Mouse (Mus musculus): ENCODE results near the gene Plcl2. TPM values are rescaled to one million over a fixed set of nuclear protein-coding genes. Genes with fewer than 3 reads are reported as not detected.

The Plcl2 gene
- polyA plus RNA-seq, 1 experiment from 2014 or later = 11.4 TPM

DNA sequence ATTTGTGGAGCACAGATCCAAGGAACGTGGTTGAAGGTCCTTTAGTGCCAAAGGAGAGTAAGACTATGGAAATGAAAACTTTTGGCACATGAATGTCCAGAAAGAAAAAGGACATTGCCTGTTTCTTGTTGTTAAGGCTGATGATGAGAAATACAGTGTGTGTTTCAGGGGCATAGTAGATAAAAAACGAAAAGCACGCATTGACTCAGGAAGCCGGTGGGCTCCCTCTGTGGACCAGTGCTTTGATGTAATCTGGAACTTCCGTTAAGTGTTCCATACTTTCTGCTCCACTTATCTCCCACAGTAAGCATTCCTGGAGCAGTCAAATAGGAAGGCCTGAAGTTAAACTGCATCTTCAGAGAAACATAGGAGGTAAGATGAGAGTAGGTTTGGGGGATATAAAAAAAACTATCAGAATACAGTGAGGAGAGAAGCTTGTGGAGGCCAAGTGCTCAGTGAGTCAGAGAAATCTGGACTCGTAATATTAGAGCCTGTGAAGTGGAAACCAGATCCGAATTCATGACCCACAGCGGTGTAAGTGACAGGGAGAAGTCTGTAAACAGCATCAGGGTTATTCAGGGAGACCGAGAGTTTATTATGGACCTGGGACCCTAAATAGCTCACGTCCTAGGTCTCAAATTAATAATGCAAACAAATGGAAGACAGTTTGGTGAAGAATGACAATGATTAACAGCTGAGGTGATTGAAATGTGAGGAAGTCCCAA lies 3.1 kb upstream of the Plcl2 start:
- ATAC-seq (replicated peaks) = no peak
- Histone ChIP-seq H3K27ac (no peak overlapping the region), H3K9me3 (no peaks in the 10 kb centered on the region), H3K4me2 (no peak overlapping the region), H3K36me3 (replicated peaks) (no peaks in the 10 kb centered on the region), H3K27me3 (replicated peaks) (0 out of 2 replicates have a peak, but pooled peaks cover 3% of the 10 kb centered on the region), H3K4me1 (peaks cover 13% of the 10 kb centered on the region), H3K9ac (no peak overlapping the region), H3K4me3 (no peak overlapping the region)
- 83% methylated on average over 10 of the region's 10 CpGs for WGBS

DNA sequence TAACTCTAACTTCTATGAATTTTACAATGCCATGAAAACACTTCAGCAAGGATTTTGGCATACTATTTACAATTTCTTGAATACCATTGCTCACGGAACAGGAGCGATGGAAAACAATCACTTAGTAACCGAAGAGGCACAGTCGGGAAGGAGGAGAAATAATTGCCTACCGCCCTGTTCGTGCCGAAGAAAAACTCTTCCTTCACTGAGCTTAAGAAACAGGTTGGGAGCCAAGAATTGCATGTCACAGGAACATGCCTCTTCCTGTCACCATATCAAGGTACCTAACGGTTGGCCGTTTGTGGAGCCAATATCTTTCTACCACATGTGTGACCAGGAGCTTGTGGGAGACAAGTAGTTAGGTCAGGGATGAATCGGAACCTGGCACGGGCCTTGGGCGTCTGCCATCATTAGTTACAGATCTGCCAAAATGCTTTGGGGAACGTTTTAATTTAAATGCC lies 2.3 kb upstream of the Plcl2 start:
- Histone ChIP-seq H3K4me3 (no peak overlapping the region), H3K4me2 (no peak overlapping the region), H3K27me3 (replicated peaks) (0 out of 2 replicates have a peak, but pooled peaks cover 3% of the 10 kb centered on the region), H3K9me3 (no peaks in the 10 kb centered on the region), H3K9ac (no peak overlapping the region), H3K27ac (no peak overlapping the region), H3K4me1 (peaks cover 21% of the 10 kb centered on the region), H3K36me3 (replicated peaks) (no peaks in the 10 kb centered on the region)
- 79% methylated on average over 13 of the region's 13 CpGs for WGBS
- no peak for ATAC-seq (replicated peaks)

DNA sequence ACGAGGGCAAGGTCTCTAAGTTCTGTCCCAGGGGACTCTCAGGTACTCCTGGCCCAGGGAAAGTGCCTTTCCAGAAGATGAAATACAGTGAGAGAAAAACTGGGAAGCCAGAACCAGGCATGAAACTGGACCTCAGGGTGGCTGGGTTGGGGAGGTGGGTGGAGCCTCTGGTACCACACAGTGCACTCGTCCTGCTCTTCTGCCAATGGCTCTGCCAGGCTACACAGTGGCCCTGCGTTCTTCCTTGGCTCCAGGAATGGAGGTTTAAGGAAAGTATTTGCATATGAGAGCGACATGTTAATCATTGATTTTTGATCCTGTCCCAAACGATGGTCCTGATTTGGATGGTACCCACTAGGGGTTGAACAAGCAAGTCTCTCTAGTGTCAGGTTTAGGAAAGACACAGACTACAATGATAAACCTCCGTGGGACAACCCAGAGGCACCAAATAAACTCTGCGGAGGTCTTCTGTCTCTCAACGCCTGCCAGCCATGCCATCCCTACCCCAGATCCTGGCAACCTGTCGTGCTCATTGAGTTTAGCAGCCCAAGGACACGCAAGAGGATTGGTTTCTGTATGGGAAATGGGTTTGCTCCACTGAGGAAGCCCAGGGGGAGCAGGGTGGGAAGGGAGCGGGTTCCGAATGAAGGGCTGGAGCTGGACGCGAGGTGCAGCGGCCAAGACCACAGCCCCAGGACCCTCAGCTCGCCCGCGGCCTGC lies 988 bp upstream of the Plcl2 start:
- Histone ChIP-seq H3K4me1 (peaks cover 29% of the 10 kb centered on the region), H3K27me3 (replicated peaks) (0 out of 2 replicates have a peak, but pooled peaks cover 3% of the 10 kb centered on the region), H3K27ac (peak overlapping the region; percentile 93), H3K9me3 (no peaks in the 10 kb centered on the region), H3K9ac (peak overlapping the region; percentile 79), H3K36me3 (replicated peaks) (no peaks in the 10 kb centered on the region), H3K4me3 (peak overlapping the region; percentile 78), H3K4me2 (peak overlapping the region; percentile 58)
- ATAC-seq (replicated peaks) = peak; percentile 21; the same call in 1 of the 2 replicates
- WGBS = 13% methylated on average over 18 of the region's 18 CpGs

DNA sequence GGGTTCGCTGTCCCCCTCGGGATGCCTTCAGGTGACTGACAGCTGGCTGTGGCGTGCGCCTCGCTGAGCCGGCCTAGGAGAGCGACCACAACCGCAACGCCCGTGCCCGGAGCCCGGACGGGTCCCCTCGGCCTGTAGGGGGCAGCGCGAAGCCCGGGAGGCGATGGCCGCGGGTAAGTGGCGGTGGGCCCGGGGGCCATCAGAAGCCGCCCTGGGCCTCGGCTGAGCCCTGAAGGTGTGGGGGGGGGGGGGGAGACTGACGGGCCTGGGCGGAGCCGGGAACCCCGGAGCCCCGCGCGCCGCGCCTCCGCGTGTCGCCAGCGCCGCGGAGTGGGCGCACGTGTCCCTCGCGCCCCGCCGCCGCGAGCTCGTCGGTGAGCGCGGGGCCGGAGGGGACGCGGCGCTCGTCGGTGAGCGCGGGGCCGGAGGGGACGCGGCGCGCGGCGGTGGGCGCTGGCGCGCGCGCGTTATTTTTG lies 390 bp upstream of the Plcl2 start:
- H3K4me1 ChIP-seq = peaks cover 31% of the 10 kb centered on the region
- H3K27me3 ChIP-seq (replicated peaks) = 0 out of 2 replicates have a peak, but pooled peaks cover 3% of the 10 kb centered on the region
- H3K27ac ChIP-seq = peak overlapping the region; percentile 93
- H3K4me3 ChIP-seq = peak overlapping the region; percentile 78
- under 1% methylated on average over 54 of the region's 72 CpGs for WGBS
- H3K4me2 ChIP-seq = peak overlapping the region; percentile 58
- H3K9me3 ChIP-seq = no peaks in the 10 kb centered on the region
- no peaks in the 10 kb centered on the region for H3K36me3 ChIP-seq (replicated peaks)
- ATAC-seq (replicated peaks) = peak; percentile 88
- peak overlapping the region; percentile 79 for H3K9ac ChIP-seq

DNA sequence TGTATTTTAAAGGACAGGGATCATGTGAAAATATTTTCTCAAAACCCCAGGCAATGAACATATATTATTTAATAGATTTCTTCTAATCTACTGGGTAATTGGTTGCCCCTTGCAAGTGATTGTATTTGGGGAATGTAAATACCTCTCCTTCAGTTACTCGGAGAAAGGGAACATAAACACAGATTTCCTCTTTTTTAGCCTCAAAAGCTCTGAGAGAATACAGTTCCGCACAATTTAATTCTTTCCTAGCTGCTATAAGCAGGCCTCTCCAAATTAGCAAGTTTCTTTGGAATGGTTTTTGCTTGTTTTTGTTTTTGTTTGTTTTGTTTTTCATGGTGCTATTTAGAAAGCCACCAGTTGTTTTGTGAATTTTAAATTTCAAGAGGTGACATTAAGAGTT lies 1.1 kb downstream of the Plcl2 start:
- Histone ChIP-seq H3K4me3 (peak overlapping the region; percentile 78), H3K4me1 (peaks cover 38% of the 10 kb centered on the region), H3K27ac (peak overlapping the region; percentile 93), H3K4me2 (peak overlapping the region; percentile 58), H3K27me3 (replicated peaks) (0 out of 2 replicates have a peak, but pooled peaks cover 1% of the 10 kb centered on the region), H3K9ac (peak overlapping the region; percentile 79), H3K9me3 (no peaks in the 10 kb centered on the region), H3K36me3 (replicated peaks) (no peaks in the 10 kb centered on the region)
- ATAC-seq (replicated peaks) = no peak
- WGBS = 47% methylated on average over 2 of the region's 2 CpGs

DNA sequence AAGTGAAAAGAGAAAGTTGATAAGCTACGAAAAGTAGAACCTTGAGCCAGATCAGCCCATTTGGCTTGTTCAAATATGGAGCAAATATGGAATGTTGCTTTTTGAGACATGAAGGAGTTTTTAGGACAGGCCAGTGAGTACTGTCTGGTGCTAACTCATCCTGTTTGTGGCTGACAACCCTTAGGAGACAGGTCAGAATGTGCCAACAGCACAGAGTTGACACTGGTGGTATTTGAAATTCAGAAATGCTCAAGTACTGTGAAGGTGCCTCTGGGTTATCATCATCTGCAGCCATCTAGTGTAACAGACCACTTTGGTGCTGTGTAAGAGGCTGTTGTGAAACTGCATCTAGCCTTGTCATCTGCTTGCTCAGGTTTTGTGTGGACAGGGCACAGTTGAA lies 1.5 kb downstream of the Plcl2 start:
- H3K36me3 ChIP-seq (replicated peaks) = no peaks in the 10 kb centered on the region
- WGBS = 87% methylated on average over 1 of the region's 1 CpGs
- H3K4me2 ChIP-seq = peak overlapping the region; percentile 58
- H3K27me3 ChIP-seq (replicated peaks) = no peaks in the 10 kb centered on the region
- peaks cover 38% of the 10 kb centered on the region for H3K4me1 ChIP-seq
- H3K4me3 ChIP-seq = peak overlapping the region; percentile 78
- no peak for ATAC-seq (replicated peaks)
- peak overlapping the region; percentile 79; the same call in 1 of the 2 replicates for H3K9ac ChIP-seq
- H3K27ac ChIP-seq = no peak overlapping the region
- H3K9me3 ChIP-seq = no peaks in the 10 kb centered on the region

DNA sequence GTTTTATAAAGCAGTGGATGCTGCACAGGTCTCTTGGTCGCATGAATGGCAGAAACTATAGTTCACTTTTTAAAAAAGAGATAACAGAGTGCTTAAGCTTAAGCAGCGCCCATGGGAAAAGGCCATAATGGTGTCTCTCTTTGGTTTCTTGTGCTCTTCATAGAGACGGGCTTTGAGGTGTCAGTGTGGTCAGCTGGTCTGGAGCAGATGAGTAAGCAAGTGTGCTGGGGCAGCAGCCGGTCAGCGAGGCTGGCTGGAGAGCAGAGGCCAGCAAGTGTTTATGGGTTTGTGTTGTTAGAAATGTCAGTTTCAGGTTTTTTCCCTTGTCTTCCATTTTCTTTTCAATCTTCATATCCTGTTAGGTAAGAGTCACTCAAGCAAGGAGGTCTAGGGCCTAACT lies 3.0 kb downstream of the Plcl2 start:
- Histone ChIP-seq H3K4me3 (no peak overlapping the region), H3K9me3 (no peaks in the 10 kb centered on the region), H3K27me3 (replicated peaks) (no peaks in the 10 kb centered on the region), H3K27ac (no peak overlapping the region), H3K4me2 (no peak overlapping the region), H3K36me3 (replicated peaks) (no peaks in the 10 kb centered on the region), H3K9ac (no peak overlapping the region), H3K4me1 (peaks cover 38% of the 10 kb centered on the region)
- WGBS = 85% methylated on average over 5 of the region's 5 CpGs
- ATAC-seq (replicated peaks) = no peak

DNA sequence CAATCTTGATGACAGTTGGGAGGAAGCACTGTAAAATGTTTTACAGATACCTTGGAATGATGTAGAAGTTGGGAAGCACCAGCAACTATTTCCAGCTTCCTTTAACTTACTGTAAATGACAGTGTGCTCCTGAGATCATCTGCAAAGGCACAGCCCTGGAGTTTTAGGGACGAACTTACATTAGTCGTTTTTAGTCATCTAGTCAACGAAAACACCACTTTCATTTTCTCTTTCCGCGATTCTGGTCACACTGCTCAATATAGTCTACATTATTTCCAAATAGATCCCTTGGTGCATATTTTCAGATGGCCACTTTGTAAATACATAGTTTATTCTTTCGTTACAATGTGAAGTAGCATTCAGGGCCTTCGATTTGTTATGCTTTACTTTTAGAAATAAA lies 3.6 kb downstream of the Plcl2 start:
- H3K27me3 ChIP-seq (replicated peaks) = no peaks in the 10 kb centered on the region
- no peak overlapping the region for H3K4me2 ChIP-seq
- 95% methylated on average over 7 of the region's 7 CpGs for WGBS
- H3K4me1 ChIP-seq = peaks cover 38% of the 10 kb centered on the region
- ATAC-seq (replicated peaks) = no peak
- no peaks in the 10 kb centered on the region for H3K9me3 ChIP-seq
- no peaks in the 10 kb centered on the region for H3K36me3 ChIP-seq (replicated peaks)
- no peak overlapping the region for H3K27ac ChIP-seq
- H3K9ac ChIP-seq = no peak overlapping the region
- no peak overlapping the region for H3K4me3 ChIP-seq

DNA sequence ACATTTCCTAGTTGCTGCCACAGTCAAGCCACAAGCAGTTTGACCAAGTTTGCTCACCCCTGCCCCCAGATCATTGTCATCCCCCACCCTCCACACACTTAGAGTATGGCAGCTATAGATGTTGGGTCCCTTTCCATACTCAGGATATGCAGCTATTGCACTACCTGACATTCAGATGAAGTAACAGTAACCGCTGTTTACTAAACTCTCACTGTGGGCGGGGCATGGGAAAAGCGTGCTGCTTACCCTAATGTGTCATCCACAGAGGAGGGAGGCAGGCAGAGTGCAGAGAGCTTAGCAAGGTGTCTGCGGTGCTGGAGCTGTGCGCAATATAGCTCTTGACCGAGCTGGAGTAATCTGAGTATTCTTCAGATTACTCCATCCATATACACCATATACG lies 4.2 kb downstream of the Plcl2 start:
- Histone ChIP-seq H3K36me3 (replicated peaks) (no peaks in the 10 kb centered on the region), H3K4me3 (no peak overlapping the region), H3K4me2 (no peak overlapping the region), H3K4me1 (peaks cover 35% of the 10 kb centered on the region), H3K27ac (no peak overlapping the region), H3K9ac (no peak overlapping the region), H3K27me3 (replicated peaks) (no peaks in the 10 kb centered on the region), H3K9me3 (no peaks in the 10 kb centered on the region)
- no peak for ATAC-seq (replicated peaks)
- WGBS = 96% methylated on average over 7 of the region's 7 CpGs

DNA sequence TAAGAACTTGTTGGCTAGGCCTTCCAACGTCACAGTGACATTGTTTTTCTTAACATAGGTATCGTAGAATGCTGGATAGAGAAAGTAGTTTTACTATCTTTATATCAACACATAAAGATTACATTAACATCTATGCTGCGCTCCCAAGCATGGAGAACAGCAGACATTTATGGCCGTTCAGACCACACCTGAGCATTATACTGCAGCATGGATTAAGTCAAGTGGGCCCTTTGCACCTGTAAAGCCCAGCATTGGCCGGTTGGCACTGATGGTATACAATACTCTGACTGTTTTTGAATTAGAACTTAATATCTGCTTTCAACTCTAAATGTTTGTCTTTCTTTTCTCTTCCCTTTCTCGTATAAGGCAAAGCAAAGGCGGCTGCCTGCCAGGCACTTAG lies 4.8 kb downstream of the Plcl2 start:
- H3K36me3 ChIP-seq (replicated peaks) = no peaks in the 10 kb centered on the region
- no peak overlapping the region for H3K4me3 ChIP-seq
- H3K27ac ChIP-seq = no peak overlapping the region
- H3K4me1 ChIP-seq = peaks cover 33% of the 10 kb centered on the region
- no peak overlapping the region for H3K4me2 ChIP-seq
- H3K27me3 ChIP-seq (replicated peaks) = no peaks in the 10 kb centered on the region
- WGBS = 77% methylated on average over 7 of the region's 7 CpGs
- H3K9me3 ChIP-seq = no peaks in the 10 kb centered on the region
- ATAC-seq (replicated peaks) = no peak
- H3K9ac ChIP-seq = no peak overlapping the region

DNA sequence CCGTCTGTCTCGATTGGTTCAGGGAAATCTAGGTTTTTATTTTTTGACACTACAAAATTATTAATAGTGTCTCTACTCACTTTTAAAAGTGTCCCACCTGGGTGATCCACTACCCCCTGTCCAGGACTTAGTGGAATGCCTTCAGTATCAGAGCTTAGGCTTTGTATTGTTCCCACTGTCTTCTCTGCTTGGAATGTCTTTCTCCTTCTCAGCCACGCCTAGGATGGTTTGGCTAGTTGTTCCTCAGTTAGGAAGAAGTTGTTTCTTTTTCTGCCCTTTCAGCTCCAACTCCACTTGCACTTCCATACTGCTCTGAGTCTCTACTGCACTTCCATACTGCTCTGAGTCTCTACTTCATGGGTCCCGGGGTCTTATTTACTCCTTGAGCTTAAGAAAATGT lies 6.7 kb downstream of the Plcl2 start:
- Histone ChIP-seq H3K9ac (no peak overlapping the region), H3K4me1 (peaks cover 26% of the 10 kb centered on the region), H3K27me3 (replicated peaks) (no peaks in the 10 kb centered on the region), H3K4me2 (no peak overlapping the region), H3K9me3 (no peaks in the 10 kb centered on the region), H3K36me3 (replicated peaks) (no peaks in the 10 kb centered on the region), H3K4me3 (no peak overlapping the region), H3K27ac (no peak overlapping the region)
- no peak for ATAC-seq (replicated peaks)
- WGBS = 79% methylated on average over 4 of the region's 4 CpGs

DNA sequence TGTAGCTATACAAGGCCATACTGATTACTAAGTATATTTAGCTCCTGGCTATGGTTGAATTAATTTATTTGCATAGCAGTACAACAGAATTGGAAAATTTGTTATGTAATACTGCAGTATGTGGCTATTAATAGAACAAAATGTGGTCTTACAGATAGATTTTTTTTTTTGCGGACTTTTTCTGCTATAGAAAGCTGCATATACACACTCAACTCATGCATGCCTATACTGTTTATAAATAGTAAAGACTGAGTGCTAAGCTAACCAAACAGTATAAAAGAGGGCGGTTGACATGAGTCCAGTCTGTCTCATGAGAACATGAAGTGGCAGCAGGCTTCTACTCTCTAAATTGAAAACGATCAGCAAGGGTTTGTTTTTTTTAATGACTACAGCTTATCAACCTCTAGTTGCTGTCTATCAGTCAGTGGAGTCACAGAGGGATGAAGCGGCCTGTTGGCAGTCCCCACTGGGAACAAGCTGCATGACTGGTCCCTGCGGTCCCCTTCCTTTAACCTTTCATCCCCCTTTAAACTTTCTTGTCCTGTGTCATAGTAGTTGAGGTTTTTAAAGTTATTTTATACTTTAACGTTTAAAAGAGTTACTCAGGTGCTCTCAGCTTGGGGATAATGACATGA lies 8.7 kb downstream of the Plcl2 start:
- H3K36me3 ChIP-seq (replicated peaks) = no peaks in the 10 kb centered on the region
- ATAC-seq (replicated peaks) = no peak
- WGBS = 69% methylated on average over 6 of the region's 6 CpGs

More for the DNA sequence above, 8.7 kb downstream of the Plcl2 start:
- Histone ChIP-seq H3K4me2 (no peak overlapping the region), H3K4me3 (no peak overlapping the region), H3K27me3 (replicated peaks) (no peaks in the 10 kb centered on the region), H3K9me3 (no peaks in the 10 kb centered on the region), H3K4me1 (peaks cover 9% of the 10 kb centered on the region), H3K9ac (no peak overlapping the region), H3K27ac (no peak overlapping the region)

Measured in midbrain, embryonic 15.5 days (tissue).